Mouse (Mus musculus): ENCODE data around the gene Ankrd45. TPM values are rescaled to one million over a fixed set of nuclear protein-coding genes. Genes with fewer than 3 reads are reported as not detected.

Ankrd45 gene
- total RNA-seq (2012; rRNA removed), result not detected in 2 replicates
- not detected in 2 replicates for total RNA-seq (2014; rRNA removed)
- 0.23 TPM in 1 of 2 replicates, not detected in the other for polyA plus RNA-seq (2012; ENCODE audit: insufficient read length, low read depth)

GRCm38 (mm10) chr1:161142531-161143159 is at the start of gene Ankrd45:
Gene Ankrd45, plus strand, starts transcription at chr1:161142691.
- no peaks in the 10 kb centered on the region for H3K79me2 ChIP-seq (replicated peaks; ENCODE audit: control insufficient read depth, extremely low read depth, insufficient read depth, poor library complexity, severe bottlenecking)
- TF ChIP-seq ZNF384 (IDR thresholded peaks at IDR 0.05; ENCODE audit: low read depth, low read length), result no peak
- TF ChIP-seq RAD21 (IDR thresholded peaks at IDR 0.05; ENCODE audit: low read depth, low read length), result no peak
- TF ChIP-seq CHD1 (IDR thresholded peaks at IDR 0.05; ENCODE audit: low read depth, low read length), result no peak
- TF ChIP-seq HCFC1 (IDR thresholded peaks at IDR 0.05; ENCODE audit: low read depth, low read length), result no peak
- no peak for TF ChIP-seq EP300 (IDR thresholded peaks at IDR 0.05; ENCODE audit: low read length)
- H3K9ac ChIP-seq (ENCODE audit: insufficient read depth, low read depth), result no peak within 1 kb of the TSS
- no peak within 1 kb of the TSS for H3K4me3 ChIP-seq (replicated peaks in 1 of 3; ENCODE audit: low read depth in 2 of 3, low read length in 2 of 3, poor library complexity in 1 of 3)
- H3K36me3 ChIP-seq (replicated peaks in 1 of 2; ENCODE audit: control insufficient read depth in 1 of 2, insufficient read depth in 1 of 2, low read length in 1 of 2), result no peaks in the 10 kb centered on the region
- in situ Hi-C loops (cut with MboI; ENCODE audit: low pct_ligation_motif_present, low pct_unique_long_range_greater_than_20kb, low sequenced_read_pairs) (no loop called here), dilution Hi-C loops (cut with MboI; ENCODE audit: extremely low pct_ligation_motif_present, extremely low pct_unique_long_range_greater_than_20kb, low sequenced_read_pairs) (no loop called here)
- peaks cover 3 to 8% of the 10 kb centered on the region in 2 experiments; a peak in 3 of 4 replicates for H3K4me1 ChIP-seq (ENCODE audit: control insufficient read depth in 1 of 2, insufficient read depth in 2 of 2)
- H3K27ac ChIP-seq (ENCODE audit: insufficient read depth, low read depth), result no peak within 1 kb of the TSS
- no peaks in the 10 kb centered on the region for H3K27me3 ChIP-seq (replicated peaks)
- H3K9me3 ChIP-seq (replicated peaks; ENCODE audit: low read length), result peaks cover 3% of the 10 kb centered on the region
- no peak for DNase-seq (ENCODE audit: extremely low read depth)
- H3K4me2 ChIP-seq (ENCODE audit: insufficient read depth, low read depth, poor library complexity, severe bottlenecking), result no peak within 1 kb of the TSS

- H3K4me3 ChIP-seq (replicated peaks in 1 of 3; ENCODE audit: low read depth in 2 of 3, low read length in 2 of 3, poor library complexity in 1 of 3), result no peak overlapping the region
- TF ChIP-seq ZC3H11A (IDR thresholded peaks at IDR 0.05; ENCODE audit: low read depth, low read length), result no peak
- TF ChIP-seq MAX (IDR thresholded peaks at IDR 0.05; ENCODE audit: low read length), result no peak
- TF ChIP-seq KAT2A (IDR thresholded peaks at IDR 0.05; ENCODE audit: insufficient replicate concordance, low read length), result no peak
- TF ChIP-seq POLR2A (IDR thresholded peaks at IDR 0.05; ENCODE audit: low read depth, low read length), result no peak
- no peak for TF ChIP-seq ELF1 (IDR thresholded peaks at IDR 0.05; ENCODE audit: low read depth, low read length)
- no peaks in the 10 kb centered on the region for H3K79me2 ChIP-seq (replicated peaks; ENCODE audit: control insufficient read depth, extremely low read depth, insufficient read depth, poor library complexity, severe bottlenecking)
- H3K27ac ChIP-seq (ENCODE audit: insufficient read depth, low read depth), result no peak overlapping the region
- H3K4me2 ChIP-seq (ENCODE audit: insufficient read depth, low read depth, poor library complexity, severe bottlenecking), result no peak overlapping the region
- peaks cover 22 to 67% of the 10 kb centered on the region in 2 experiments for H3K36me3 ChIP-seq (replicated peaks in 1 of 2; ENCODE audit: control insufficient read depth in 1 of 2, insufficient read depth in 1 of 2, low read length in 1 of 2)
- H3K9me3 ChIP-seq (replicated peaks; ENCODE audit: low read length), result no peaks in the 10 kb centered on the region
- H3K4me1 ChIP-seq (ENCODE audit: control insufficient read depth in 1 of 2, insufficient read depth in 2 of 2), result no peaks in the 10 kb centered on the region
- dilution Hi-C loops (cut with MboI; ENCODE audit: extremely low pct_ligation_motif_present, extremely low pct_unique_long_range_greater_than_20kb, low sequenced_read_pairs) (no loop called here), in situ Hi-C loops (cut with MboI; ENCODE audit: low pct_ligation_motif_present, low pct_unique_long_range_greater_than_20kb, low sequenced_read_pairs) (no loop called here)
- no peaks in the 10 kb centered on the region for H3K27me3 ChIP-seq (replicated peaks)
- no peak for DNase-seq (ENCODE audit: extremely low read depth)
- H3K9ac ChIP-seq (ENCODE audit: insufficient read depth, low read depth), result no peak overlapping the region
Measured at GRCm38 (mm10) chr1:161099721-161100405, 42.6 kb upstream of the Ankrd45 start.

GRCm38 (mm10) chr1:161103842-161104241 is 38.6 kb upstream of the Ankrd45 start:
- H3K4me3 ChIP-seq (replicated peaks in 1 of 3; ENCODE audit: low read depth in 2 of 3, low read length in 2 of 3, poor library complexity in 1 of 3), result no peak overlapping the region
- DNase-seq (ENCODE audit: extremely low read depth), result no peak
- H3K79me2 ChIP-seq (replicated peaks; ENCODE audit: control insufficient read depth, extremely low read depth, insufficient read depth, poor library complexity, severe bottlenecking), result no peaks in the 10 kb centered on the region
- in situ Hi-C loops (cut with MboI; ENCODE audit: low pct_ligation_motif_present, low pct_unique_long_range_greater_than_20kb, low sequenced_read_pairs), result no loop called here
- H3K9ac ChIP-seq (ENCODE audit: insufficient read depth, low read depth), result no peak overlapping the region
- H3K27ac ChIP-seq (ENCODE audit: insufficient read depth, low read depth), result no peak overlapping the region
- no peak for TF ChIP-seq NRF1 (IDR thresholded peaks at IDR 0.05; ENCODE audit: low read depth, low read length)
- no peak for TF ChIP-seq UBTF (IDR thresholded peaks at IDR 0.05; ENCODE audit: low read depth, low read length)
- TF ChIP-seq EP300 (IDR thresholded peaks at IDR 0.05; ENCODE audit: low read length), result no peak
- TF ChIP-seq MAZ (IDR thresholded peaks at IDR 0.05; ENCODE audit: low read depth, low read length), result no peak
- no peak for TF ChIP-seq MAFK (IDR thresholded peaks at IDR 0.05; ENCODE audit: insufficient replicate concordance, low read length)
- TF ChIP-seq E2F4 (IDR thresholded peaks at IDR 0.05; ENCODE audit: insufficient replicate concordance, low read depth, low read length), result no peak
- no peak for TF ChIP-seq ZNF384 (IDR thresholded peaks at IDR 0.05; ENCODE audit: low read depth, low read length)
- TF ChIP-seq TCF12 (IDR thresholded peaks at IDR 0.05; ENCODE audit: low read depth, low read length), result no peak
- no peak for TF ChIP-seq MYC (IDR thresholded peaks at IDR 0.05; ENCODE audit: low read depth, low read length)
- dilution Hi-C loops (cut with MboI; ENCODE audit: extremely low pct_ligation_motif_present, extremely low pct_unique_long_range_greater_than_20kb, low sequenced_read_pairs), result no loop called here
- H3K9me3 ChIP-seq (replicated peaks; ENCODE audit: low read length), result no peaks in the 10 kb centered on the region
- no peaks in the 10 kb centered on the region for H3K4me1 ChIP-seq (ENCODE audit: control insufficient read depth in 1 of 2, insufficient read depth in 2 of 2)
- peaks cover 15 to 61% of the 10 kb centered on the region in 2 experiments for H3K36me3 ChIP-seq (replicated peaks in 1 of 2; ENCODE audit: control insufficient read depth in 1 of 2, insufficient read depth in 1 of 2, low read length in 1 of 2)
- H3K27me3 ChIP-seq (replicated peaks), result no peaks in the 10 kb centered on the region
- no peak overlapping the region for H3K4me2 ChIP-seq (ENCODE audit: insufficient read depth, low read depth, poor library complexity, severe bottlenecking)

All from CH12.LX (cell line).